Mouse (Mus musculus) erythroid progenitor cell, adult 5-6 weeks (primary cell): ENCODE results near the gene Tbx19. TPM values are rescaled to one million over a fixed set of nuclear protein-coding genes. Genes with fewer than 3 reads are reported as not detected.

Experiments used
- ATAC-seq: replicated peaks from 2 replicates; pipeline ENCODE4 v1.8.0; 2016; ENCODE audit warnings: moderate number of reproducible peaks, mild to moderate bottlenecking, moderate TSS enrichment, inconsistent platforms; ENCODE audit not compliant: poor library complexity, low FRiP score, severe bottlenecking
- total RNA-seq, 2 experiments: library from RNA; stranded (forward) in 1 of 2; stranded (reverse) in 1 of 2; fragments of 150-400 nt in 1 of 2; fragments of 186-747, 209-891 nt in 1 of 2; gene quantifications; 2 replicates each; pipeline versions ENCODE4 v1.2.3 to v1.2.4; 2015 to 2017; ENCODE audit warnings: low replicate concordance in 2 of 2

The Tbx19 gene
- total RNA-seq, 2 experiments from 2014 or later = not detected

GRCm38 (mm10) chr1:165186491-165186890, 25.9 kb upstream of the Tbx19 start:
- no peak for ATAC-seq

- ATAC-seq = no peak
These were observed 24.5 kb upstream of the Tbx19 start for GRCm38 (mm10) chr1:165185116-165185515.

DNA sequence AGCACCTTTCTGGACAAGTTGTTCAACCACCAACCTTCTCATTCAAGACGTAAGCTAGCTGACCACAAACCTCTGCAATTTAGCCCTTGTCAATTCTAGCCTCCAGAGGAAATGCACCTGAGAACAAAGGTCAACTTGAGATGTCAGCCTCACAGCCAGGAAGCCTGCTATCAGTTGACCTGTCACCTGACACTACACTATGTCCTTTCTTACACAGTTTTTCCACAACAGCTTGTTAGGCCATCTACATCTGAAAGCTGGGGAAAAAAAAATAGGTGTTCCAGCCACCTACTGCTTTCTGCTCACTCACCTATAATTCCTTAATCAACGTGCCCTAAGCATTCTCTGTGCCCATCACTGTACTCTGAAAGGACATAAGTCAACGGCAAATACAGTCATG, 23.6 kb upstream of the Tbx19 start:
- no peak for ATAC-seq

- ATAC-seq = no peak
These were observed 22.8 kb upstream of the Tbx19 start for GRCm38 (mm10) chr1:165183400-165183799.

DNA sequence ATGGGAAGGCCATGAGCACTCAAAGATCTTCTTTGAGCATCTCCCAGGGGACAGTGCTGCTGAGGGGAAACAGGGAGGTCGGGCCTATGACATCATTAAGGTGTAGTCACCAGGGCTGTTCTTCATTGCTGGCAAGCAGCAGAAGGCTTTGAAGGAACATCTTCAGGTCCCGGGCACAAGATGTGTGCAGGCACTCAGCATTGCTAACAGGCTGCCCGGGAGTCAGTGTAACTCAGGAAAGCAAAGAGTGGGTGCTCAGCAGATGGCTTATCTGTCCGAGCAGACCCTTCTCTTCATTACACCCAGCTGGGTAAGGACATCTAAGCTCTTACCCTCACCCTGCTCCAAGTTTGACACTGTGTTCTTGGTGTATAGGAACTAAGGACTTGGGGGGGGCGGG, 18.7 kb upstream of the Tbx19 start:
- ATAC-seq = no peak

GRCm38 (mm10) chr1:165178075-165178474, 17.5 kb upstream of the Tbx19 start:
- no peak for ATAC-seq

- no peak for ATAC-seq
These were observed 13.6 kb upstream of the Tbx19 start for GRCm38 (mm10) chr1:165174059-165174616.

GRCm38 (mm10) chr1:165171277-165171676, 10.7 kb upstream of the Tbx19 start:
- no peak for ATAC-seq

GRCm38 (mm10) chr1:165170157-165170556, 9.6 kb upstream of the Tbx19 start:
- ATAC-seq = no peak

GRCm38 (mm10) chr1:165169462-165169861, 8.9 kb upstream of the Tbx19 start:
- no peak for ATAC-seq

GRCm38 (mm10) chr1:165164920-165165319, 4.3 kb upstream of the Tbx19 start:
- ATAC-seq = no peak

- no peak for ATAC-seq
These were observed 1.7 kb downstream of the Tbx19 start for GRCm38 (mm10) chr1:165158841-165159240.

DNA sequence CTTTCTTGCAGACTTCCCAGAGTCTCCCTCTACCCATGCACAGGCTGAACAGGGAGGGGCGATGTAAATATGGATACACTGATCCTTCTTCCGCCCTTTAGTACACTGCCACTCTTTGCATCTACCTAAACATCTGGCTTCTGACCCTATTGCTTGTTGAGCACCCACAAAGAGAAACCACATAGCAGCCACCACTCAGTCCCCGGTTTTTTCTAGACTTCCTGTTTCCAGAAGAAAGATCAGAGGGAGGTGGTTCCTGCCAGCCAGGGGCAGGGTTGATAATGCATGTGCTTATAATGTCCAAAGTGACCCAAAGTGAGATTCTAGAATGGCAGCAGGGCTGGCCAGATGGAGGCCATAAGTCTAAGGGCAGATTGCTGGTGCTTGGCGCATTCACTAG, 6.4 kb downstream of the Tbx19 start:
- ATAC-seq = no peak

DNA sequence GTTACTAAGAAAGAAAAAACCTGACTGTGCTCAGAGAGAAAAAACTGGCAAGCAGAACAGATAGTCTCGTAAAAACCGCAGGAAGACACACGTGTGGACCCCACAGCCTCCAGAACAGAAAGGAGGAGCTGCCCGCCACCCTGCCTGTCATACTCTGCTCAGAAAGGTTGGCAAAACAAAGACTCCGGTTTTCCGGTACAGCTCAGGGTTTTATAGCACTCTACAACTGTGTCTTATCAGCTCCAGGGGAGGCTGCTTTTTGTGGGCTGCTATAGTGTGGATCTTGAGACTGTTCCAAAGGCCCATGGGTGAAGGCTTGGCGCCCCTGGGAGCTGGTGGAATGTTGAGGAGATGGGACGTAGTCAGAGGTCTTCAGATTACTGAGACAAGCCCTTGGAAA, 9.4 kb downstream of the Tbx19 start:
- ATAC-seq = no peak

- ATAC-seq = no peak
These were observed 18.1 kb downstream of the Tbx19 start for GRCm38 (mm10) chr1:165142343-165142916.

DNA sequence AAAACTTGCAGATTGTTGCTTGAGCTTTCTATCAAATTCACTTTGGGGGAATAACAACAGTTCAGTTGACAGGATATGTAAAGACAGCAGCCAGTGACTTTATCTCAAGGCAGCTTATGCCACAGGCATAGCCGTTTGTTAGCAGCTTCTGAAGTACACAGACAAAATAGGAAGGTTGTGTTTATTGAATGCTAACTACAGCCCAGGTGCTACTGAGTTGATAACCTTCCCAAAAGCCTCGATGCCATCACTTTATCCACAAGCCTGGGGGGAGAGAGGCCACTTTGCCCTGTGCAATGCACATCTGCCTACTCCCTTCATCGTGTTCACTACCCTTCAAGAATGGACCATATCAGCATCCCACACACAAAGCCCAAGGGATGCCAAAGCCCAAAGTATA, 20.3 kb downstream of the Tbx19 start:
- no peak for ATAC-seq

DNA sequence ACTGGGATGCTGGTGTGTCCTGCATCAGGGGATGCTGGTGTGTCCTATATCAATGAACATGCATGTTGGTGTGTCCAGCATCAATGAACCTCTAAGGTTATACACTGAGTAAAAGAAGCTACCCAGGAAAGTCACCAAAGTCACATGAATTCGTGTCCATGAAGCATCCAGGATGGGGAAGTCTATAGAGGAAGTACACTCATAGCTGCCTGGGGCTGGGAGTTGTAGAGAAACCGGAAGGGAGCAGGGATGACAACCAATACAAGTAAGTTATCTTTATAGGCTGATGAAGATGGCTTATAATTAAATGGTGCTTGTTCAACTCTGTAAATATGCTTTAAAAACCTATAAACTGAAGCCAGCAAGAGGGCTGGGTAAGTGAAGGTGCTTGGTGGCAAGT, 26.7 kb downstream of the Tbx19 start:
- ATAC-seq = no peak

DNA sequence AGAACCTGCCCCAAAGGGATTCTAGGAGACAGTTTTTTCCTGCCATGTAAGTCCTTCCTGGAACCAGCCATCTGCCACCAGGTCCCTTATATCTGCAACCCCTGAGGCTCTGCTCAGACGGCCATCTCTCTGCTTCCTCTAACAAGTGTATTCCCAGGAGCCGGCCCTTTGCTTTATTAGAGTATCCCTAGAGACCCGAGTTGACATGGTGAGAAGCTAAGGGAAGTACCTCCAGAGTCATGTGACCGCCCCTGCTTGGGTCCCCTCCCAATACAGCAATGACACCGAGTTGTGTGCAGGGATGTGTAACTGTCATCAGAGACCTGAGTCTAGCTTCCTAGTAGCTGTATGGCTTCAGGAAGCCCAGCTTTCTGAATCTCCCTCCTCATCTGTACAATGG, 27.3 kb downstream of the Tbx19 start:
- ATAC-seq = no peak

- peak; percentile 88 for ATAC-seq
These were observed 28.2 kb downstream of the Tbx19 start for GRCm38 (mm10) chr1:165132187-165132877.

GRCm38 (mm10) chr1:165129573-165129972, 31.0 kb downstream of the Tbx19 start:
- no peak for ATAC-seq

DNA sequence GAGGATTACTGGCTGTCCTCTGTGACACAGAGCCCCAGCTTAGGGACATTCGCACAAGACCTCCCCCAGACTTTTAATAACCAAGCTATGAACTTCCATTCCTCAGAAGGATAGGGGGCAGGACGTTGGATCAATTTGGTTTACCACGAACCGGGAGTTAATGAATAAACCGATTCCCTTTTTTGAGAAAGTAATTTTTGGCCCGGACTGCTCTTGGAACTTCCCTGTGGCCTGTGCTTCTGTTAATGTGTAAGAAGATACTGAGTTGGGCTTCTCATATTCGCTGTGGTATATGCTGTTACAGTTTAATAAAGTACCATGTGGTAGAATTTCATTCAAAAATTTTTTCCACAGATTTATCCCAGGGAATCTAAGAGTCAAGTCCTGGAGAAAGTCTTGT, 39.5 kb downstream of the Tbx19 start:
- ATAC-seq = no peak
